In genomic region chr6:119414262-119415043, GRCm38 (mm10) we compare ENCODE assay signal across 34 mouse cellular contexts. TPM values are rescaled to one million over a fixed set of nuclear protein-coding genes. Genes with fewer than 3 reads are reported as not detected.
DNase-seq lines count a peak whose midpoint lies in the region; ATAC-seq and TF ChIP-seq lines count a peak whose summit lies in the region.
"Had no signal": no experiment of that assay in that cellular context is flagged by ENCODE, and none has a peak within 500 bp of the region (broad histone marks: within the 10 kb centered on the region; RNA-seq: fewer than 3 reads in every experiment).

No protein-coding gene starts in this region.

- H3K4me1 ChIP-seq in liver, postnatal 0 days (ENCODE audit: insufficient read depth) = peaks cover 29% of the 10 kb centered on the region
- no peaks in the 10 kb centered on the region for H3K4me1 ChIP-seq in liver, embryonic 11.5 days (replicated peaks; ENCODE audit: control insufficient read depth, insufficient read depth, low read length)
- H3K4me1 ChIP-seq in intestine, embryonic 16.5 days (ENCODE audit: control insufficient read depth, insufficient read depth, low read length) = peaks cover 5% of the 10 kb centered on the region; the same call in 1 of the 2 replicates
- no peaks in the 10 kb centered on the region for H3K4me1 ChIP-seq in stomach, postnatal 0 days (replicated peaks; ENCODE audit: control insufficient read depth, insufficient read depth)

- WGBS in liver, postnatal 0 days (ENCODE audit: insufficient replicate concordance) = 75% methylated on average over 15 of the region's 15 CpGs
- 84% methylated on average over 15 of the region's 15 CpGs for WGBS in liver, embryonic 11.5 days
- whole genome bisulfite sequencing in intestine, embryonic 16.5 days = 62% methylated on average over 15 of the region's 15 CpGs
- 59% methylated on average over 15 of the region's 15 CpGs for WGBS in stomach, postnatal 0 days

- H3K4me3 ChIP-seq in liver, postnatal 0 days (ENCODE audit: low read depth, low read length) = no peak overlapping the region
- no peak overlapping the region for H3K4me3 ChIP-seq in liver, embryonic 11.5 days (ENCODE audit: low read depth, low read length)
- peak overlapping the region; percentile 50 for H3K4me3 ChIP-seq in intestine, embryonic 16.5 days (ENCODE audit: low read length)
- no peak overlapping the region for H3K4me3 ChIP-seq in stomach, postnatal 0 days (ENCODE audit: low read depth, low read length)
- H3K4me3 ChIP-seq: erythroblast, embryonic 14.5 days; forebrain, embryonic 12.5 days; hindbrain, embryonic 12.5 days; limb, embryonic 12.5 days; liver, embryonic 13.5 days; midbrain, embryonic 10.5 days; midbrain, embryonic 15.5 days had no signal

- peak overlapping the region; percentile 71; the same call in 1 of the 2 replicates for H3K4me2 ChIP-seq in liver, postnatal 0 days (ENCODE audit: low read depth, low read length)
- no peak overlapping the region for H3K4me2 ChIP-seq in liver, embryonic 11.5 days
- H3K4me2 ChIP-seq in intestine, embryonic 16.5 days (ENCODE audit: low read depth, low read length) = peak overlapping the region; percentile 38
- peak overlapping the region; percentile 23 for H3K4me2 ChIP-seq in stomach, postnatal 0 days (replicated peaks; ENCODE audit: low read depth)
- H3K4me2 ChIP-seq: forebrain, embryonic 12.5 days; heart, embryonic 11.5 days; hindbrain, embryonic 12.5 days; limb, embryonic 12.5 days; liver, embryonic 13.5 days; midbrain, embryonic 15.5 days had no signal

- H3K9me3 ChIP-seq in liver, postnatal 0 days (ENCODE audit: low read length) = no peaks in the 10 kb centered on the region
- no peaks in the 10 kb centered on the region for H3K9me3 ChIP-seq in liver, embryonic 11.5 days (ENCODE audit: control insufficient read depth, low read length)
- H3K9me3 ChIP-seq in intestine, embryonic 16.5 days (ENCODE audit: control insufficient read depth, low read length) = peaks cover 2% of the 10 kb centered on the region; the same call in 1 of the 2 replicates
- H3K9me3 ChIP-seq in stomach, postnatal 0 days (ENCODE audit: control insufficient read depth, low read length) = no peaks in the 10 kb centered on the region
- H3K9me3 ChIP-seq: forebrain, embryonic 12.5 days; hindbrain, embryonic 12.5 days; limb, embryonic 12.5 days; liver, embryonic 13.5 days; midbrain, embryonic 10.5 days; midbrain, embryonic 15.5 days had no signal

- no peak for ATAC-seq in liver, postnatal 0 days
- ATAC-seq in liver, embryonic 11.5 days (replicated peaks; ENCODE audit: low FRiP score) = no peak
- no peak for ATAC-seq in intestine, embryonic 16.5 days
- ATAC-seq in stomach, postnatal 0 days (ENCODE audit: low FRiP score, low TSS enrichment) = peak; percentile 63
- ATAC-seq: CD4-positive, CD25-positive, alpha-beta regulatory T cell, adult 4 months; forebrain, postnatal 0 days; hindbrain, postnatal 0 days; midbrain, embryonic 15.5 days; Patski had no signal

- no peak overlapping the region for H3K9ac ChIP-seq in liver, postnatal 0 days (replicated peaks)
- H3K9ac ChIP-seq in liver, embryonic 11.5 days (ENCODE audit: low read depth, low read length) = no peak overlapping the region
- peak overlapping the region; percentile 47 for H3K9ac ChIP-seq in intestine, embryonic 16.5 days (ENCODE audit: low read depth, low read length)
- no peak overlapping the region for H3K9ac ChIP-seq in stomach, postnatal 0 days (ENCODE audit: low read length)
- H3K9ac ChIP-seq: forebrain, embryonic 12.5 days; forebrain, postnatal 0 days; hindbrain, embryonic 12.5 days; limb, embryonic 12.5 days; liver, embryonic 13.5 days; midbrain, embryonic 15.5 days had no signal

- TF ChIP-seq CTCF in liver, postnatal 0 days (IDR thresholded peaks at IDR 0.05; ENCODE audit: low read depth) = no peak
- TF ChIP-seq CTCF in stomach, postnatal 0 days (IDR thresholded peaks at IDR 0.05; ENCODE audit: low read depth) = no peak

- 0 out of 2 replicates have a peak, but pooled peaks cover 2% of the 10 kb centered on the region for H3K36me3 ChIP-seq in liver, postnatal 0 days (replicated peaks; ENCODE audit: insufficient read depth, low read length)
- no peaks in the 10 kb centered on the region for H3K36me3 ChIP-seq in liver, embryonic 11.5 days (ENCODE audit: control insufficient read depth, insufficient read depth, low read length)
- H3K36me3 ChIP-seq in intestine, embryonic 16.5 days (ENCODE audit: control insufficient read depth, insufficient read depth, low read length) = no peaks in the 10 kb centered on the region
- H3K36me3 ChIP-seq in stomach, postnatal 0 days (ENCODE audit: control insufficient read depth, insufficient read depth, low read length) = no peaks in the 10 kb centered on the region
- H3K36me3 ChIP-seq: forebrain, embryonic 12.5 days; hindbrain, embryonic 12.5 days; limb, embryonic 12.5 days; liver, embryonic 13.5 days; midbrain, embryonic 10.5 days; midbrain, embryonic 15.5 days had no signal

- no peak for DNase-seq in liver, postnatal 0 days
- no peak for DNase-seq in liver, embryonic 11.5 days (ENCODE audit: low spot score)
- DNase-seq in ZHBTc4 (ENCODE audit: low read depth, low spot score) = peak; percentile 50
- DNase-seq in stomach, postnatal 0 days (ENCODE audit: low spot score) = peak; percentile 59
- DNase-seq in B cell, adult 2 months = no peak
- DNase-seq in right cerebral cortex, postnatal 4 days = no peak
- no peak for DNase-seq in right cerebral cortex, adult 18-20 months
- DNase-seq: adrenal gland, postnatal 14 days; cerebellum, adult 11-12 months; cerebellum, adult 9-11 months; forebrain, postnatal 0 days; gastrocnemius, postnatal 14 days; heart, adult 18-20 months; heart, postnatal 36 days; kidney, adult 11 months; kidney, postnatal 14 days; layer of hippocampus, adult 9-11 months; liver, embryonic 13.5 days; lung, adult 2 months; lung, postnatal 10 days; right cerebral cortex, postnatal 14 days; spleen, adult 18-20 months had no signal

- H3K27me3 ChIP-seq in liver, postnatal 0 days (ENCODE audit: insufficient read depth, low read length) = no peaks in the 10 kb centered on the region
- H3K27me3 ChIP-seq in liver, embryonic 11.5 days (replicated peaks; ENCODE audit: control insufficient read depth, insufficient read depth, low read length) = no peaks in the 10 kb centered on the region
- H3K27me3 ChIP-seq in intestine, embryonic 16.5 days (replicated peaks; ENCODE audit: control insufficient read depth, insufficient read depth, low read length) = no peaks in the 10 kb centered on the region
- H3K27me3 ChIP-seq in stomach, postnatal 0 days (ENCODE audit: control insufficient read depth, insufficient read depth, low read length) = no peaks in the 10 kb centered on the region
- H3K27me3 ChIP-seq: forebrain, embryonic 12.5 days; hindbrain, embryonic 12.5 days; limb, embryonic 12.5 days; liver, embryonic 13.5 days; midbrain, embryonic 15.5 days had no signal

- TF ChIP-seq EP300 in liver, postnatal 0 days (IDR thresholded peaks at IDR 0.05; ENCODE audit: low read depth) = no peak
- TF ChIP-seq EP300 in stomach, postnatal 0 days (optimal IDR thresholded peaks at IDR 0.05) = no peak

- H3K27ac ChIP-seq in liver, postnatal 0 days (ENCODE audit: low read depth) = no peak overlapping the region
- H3K27ac ChIP-seq in liver, embryonic 11.5 days (ENCODE audit: low read depth, low read length) = no peak overlapping the region
- peak overlapping the region; percentile 49 for H3K27ac ChIP-seq in intestine, embryonic 16.5 days (ENCODE audit: low read length)
- H3K27ac ChIP-seq in stomach, postnatal 0 days (replicated peaks) = peak overlapping the region; percentile 84
- H3K27ac ChIP-seq: forebrain, embryonic 12.5 days; hindbrain, embryonic 12.5 days; hindbrain, postnatal 0 days; limb, embryonic 12.5 days; liver, embryonic 13.5 days; macrophage; midbrain, embryonic 10.5 days; midbrain, embryonic 15.5 days had no signal

RNA-seq across cellular contexts. Expression of gene Adipor2, which starts 3.1 kb away (rescaled TPM):
- 53.9 and 58.6 TPM in 2 replicates for polyA plus RNA-seq in liver, postnatal 0 days (2015; fragmentation: Nextera tagmentation; extraction: Ambion mirVana)
- polyA plus RNA-seq in liver, embryonic 11.5 days (2014; fragmentation: Nextera tagmentation; extraction: Ambion mirVana) = 15.8 and 16.5 TPM in 2 replicates
- 127 and 148 TPM in 2 replicates for polyA plus RNA-seq in intestine, embryonic 16.5 days (2015; fragmentation: Nextera tagmentation; extraction: Ambion mirVana)
- polyA plus RNA-seq in stomach, postnatal 0 days (2015; fragmentation: Nextera tagmentation; extraction: Ambion mirVana) = 80.7 and 90.5 TPM in 2 replicates

Comparison
In these comparisons a context has a peak if more than half of its experiments do, and no peak if none do; other contexts are left out.
1. DNase-seq: peak in ZHBTc4 (single experiment) and stomach, postnatal 0 days (single experiment); none in liver, postnatal 0 days (single experiment), liver, embryonic 11.5 days (single experiment), B cell, adult 2 months (0 of 2), right cerebral cortex, postnatal 4 days (single experiment) and right cerebral cortex, adult 18-20 months (single experiment).
2. H3K27ac ChIP-seq: peak in intestine, embryonic 16.5 days (single experiment) and stomach, postnatal 0 days (single experiment); none in liver, postnatal 0 days (single experiment) and liver, embryonic 11.5 days (single experiment).